Mouse (Mus musculus) midbrain, embryonic 13.5 days (tissue): ENCODE results near the gene Cryba4. TPM values are rescaled to one million over a fixed set of nuclear protein-coding genes. Genes with fewer than 3 reads are reported as not detected.
A peak's percentile ranks its signal among the peaks of the same experiment; 100 is the strongest.

ENCODE experiments used
- ATAC-seq: fragments of 200-750 bp; cut with Nextera tagmentation; 2 replicates; pipeline ENCODE4 v1.8.0; 2017; ENCODE audit warnings: mild to moderate bottlenecking, moderate TSS enrichment, moderate library complexity
- H3K27ac ChIP-seq: fragments of 300-500 bp; sonication (generic); 2 replicates; pipeline ENCODE4 v1.5.1; 2015; ENCODE audit warnings: inconsistent platforms, mild to moderate bottlenecking, moderate library complexity
- H3K27me3 ChIP-seq: fragments of 300-500 bp; sonication (generic); 2 replicates; pipeline ENCODE4 v1.6.1; 2015; ENCODE audit warnings: mild to moderate bottlenecking, inconsistent platforms
- H3K36me3 ChIP-seq: fragments of 300-500 bp; sonication (generic); 2 replicates; pipeline ENCODE4 v1.6.1; 2015; ENCODE audit warnings: mild to moderate bottlenecking, inconsistent platforms
- H3K4me1 ChIP-seq: fragments of 300-500 bp; sonication (generic); replicated peaks from 2 replicates; pipeline ENCODE4 v1.6.1; 2015; ENCODE audit warnings: inconsistent platforms
- H3K4me2 ChIP-seq: fragments of 300-500 bp; sonication (generic); replicated peaks from 2 replicates; pipeline ENCODE4 v1.6.1; 2015; ENCODE audit warnings: moderate library complexity, mild to moderate bottlenecking, inconsistent platforms
- H3K4me3 ChIP-seq: fragments of 300-500 bp; sonication (generic); replicated peaks from 2 replicates; pipeline ENCODE4 v1.5.1; 2015; ENCODE audit warnings: mild to moderate bottlenecking, inconsistent platforms
- H3K9ac ChIP-seq: fragments of 300-500 bp; sonication (generic); replicated peaks from 2 replicates; pipeline ENCODE4 v1.6.1; 2015; ENCODE audit warnings: mild to moderate bottlenecking, inconsistent platforms
- H3K9me3 ChIP-seq: fragments of 300-500 bp; sonication (generic); 2 replicates; pipeline ENCODE4 v1.6.1; 2016; ENCODE audit warnings: mild to moderate bottlenecking, inconsistent platforms
- WGBS: fragments of 180-500 bp; shearing (Covaris S2); methylation state at CpG from one replicate; pipeline ENCODE4 v1.1.7; 2015; 5-methylcytosine and 5-hydroxymethylcytosine counted together
- polyA plus RNA-seq: library from polyadenylated mRNA; unstranded; fragments of >200 nt; fragmentation: Nextera tagmentation; extraction: Ambion mirVana; gene quantifications from 2 replicates; pipeline ENCODE4 v1.2.1, GENCODE M21; 2015

Gene Cryba4
- polyA plus RNA-seq, 1 experiment from 2014 or later, result 1.7 TPM

GRCm38 (mm10) chr5:112283543-112284202, 31.4 kb upstream of the Cryba4 start:
- Histone ChIP-seq H3K4me1 (peaks cover 27% of the 10 kb centered on the region), H3K9ac (no peak overlapping the region), H3K27ac (no peak overlapping the region), H3K4me2 (no peak overlapping the region), H3K27me3 (no peaks in the 10 kb centered on the region), H3K9me3 (no peaks in the 10 kb centered on the region), H3K36me3 (no peaks in the 10 kb centered on the region), H3K4me3 (no peak overlapping the region)
- ATAC-seq, result no peak
- 80% methylated on average over 10 of the region's 10 CpGs for WGBS

DNA sequence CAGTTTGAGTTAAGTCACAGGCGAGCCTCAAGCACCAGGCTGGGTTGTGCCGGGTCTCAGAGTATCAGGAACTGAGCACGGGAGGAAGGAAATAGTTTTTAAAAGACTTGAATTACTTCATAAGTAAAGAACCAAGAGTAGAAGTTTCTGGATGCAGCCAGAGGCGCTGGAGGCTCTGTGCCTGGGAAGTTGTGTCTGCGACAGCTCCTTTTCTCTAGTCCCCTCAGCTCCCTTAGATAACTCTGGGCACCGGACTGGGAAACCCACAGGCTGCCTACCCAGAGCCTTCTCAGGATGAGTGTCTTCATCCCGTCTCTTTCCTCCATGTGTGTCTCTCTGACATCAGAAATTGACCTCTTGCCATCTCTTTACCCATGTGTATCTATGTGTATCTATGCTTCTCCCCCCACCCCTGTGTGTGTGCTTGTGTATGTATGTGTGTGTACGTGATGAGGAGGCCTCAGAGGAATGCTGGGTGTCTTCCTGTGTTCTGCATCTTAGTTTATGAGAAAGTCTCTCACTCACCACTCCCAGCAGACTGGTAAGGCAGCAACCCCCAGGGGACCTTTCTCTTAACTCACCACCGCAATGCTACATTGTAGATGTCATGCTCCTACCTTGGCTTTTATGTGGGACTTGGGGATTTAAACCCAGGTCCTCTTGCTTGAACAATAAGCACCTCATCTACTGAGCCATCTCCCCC, 30.6 kb upstream of the Cryba4 start:
- ATAC-seq, result no peak
- H3K27ac ChIP-seq, result no peak overlapping the region
- WGBS, result 79% methylated on average over 9 of the region's 9 CpGs
- H3K27me3 ChIP-seq, result no peaks in the 10 kb centered on the region
- H3K4me2 ChIP-seq, result no peak overlapping the region
- no peaks in the 10 kb centered on the region for H3K36me3 ChIP-seq
- no peaks in the 10 kb centered on the region for H3K9me3 ChIP-seq
- no peak overlapping the region for H3K4me3 ChIP-seq
- peaks cover 34% of the 10 kb centered on the region for H3K4me1 ChIP-seq
- no peak overlapping the region for H3K9ac ChIP-seq

- Histone ChIP-seq H3K36me3 (no peaks in the 10 kb centered on the region), H3K4me2 (no peak overlapping the region), H3K4me1 (peaks cover 40% of the 10 kb centered on the region), H3K9me3 (no peaks in the 10 kb centered on the region), H3K27me3 (no peaks in the 10 kb centered on the region), H3K9ac (no peak overlapping the region), H3K27ac (no peak overlapping the region), H3K4me3 (no peak overlapping the region)
- ATAC-seq, result no peak
- WGBS, result 72% methylated on average over 6 of the region's 6 CpGs
These were observed 29.9 kb upstream of the Cryba4 start for GRCm38 (mm10) chr5:112282123-112282779.

GRCm38 (mm10) chr5:112281676-112282075, 29.4 kb upstream of the Cryba4 start:
- WGBS, result 88% methylated on average over 4 of the region's 4 CpGs
- no peak overlapping the region for H3K4me2 ChIP-seq
- H3K4me3 ChIP-seq, result no peak overlapping the region
- no peak for ATAC-seq
- H3K27me3 ChIP-seq, result no peaks in the 10 kb centered on the region
- no peak overlapping the region for H3K27ac ChIP-seq
- H3K9me3 ChIP-seq, result no peaks in the 10 kb centered on the region
- H3K9ac ChIP-seq, result no peak overlapping the region
- no peaks in the 10 kb centered on the region for H3K36me3 ChIP-seq
- peaks cover 43% of the 10 kb centered on the region for H3K4me1 ChIP-seq

- Histone ChIP-seq H3K4me3 (no peak overlapping the region), H3K27ac (no peak overlapping the region), H3K9ac (no peak overlapping the region; the same call in 1 of the 2 replicates), H3K9me3 (no peaks in the 10 kb centered on the region), H3K27me3 (no peaks in the 10 kb centered on the region), H3K4me1 (peaks cover 43% of the 10 kb centered on the region), H3K4me2 (no peak overlapping the region), H3K36me3 (no peaks in the 10 kb centered on the region)
- no peak for ATAC-seq
- 63% methylated on average over 15 of the region's 15 CpGs for WGBS
These were observed 28.7 kb upstream of the Cryba4 start for GRCm38 (mm10) chr5:112280863-112281660.

GRCm38 (mm10) chr5:112280151-112280550, 27.8 kb upstream of the Cryba4 start:
- Histone ChIP-seq H3K27ac (no peak overlapping the region), H3K9me3 (no peaks in the 10 kb centered on the region), H3K4me3 (no peak overlapping the region), H3K27me3 (no peaks in the 10 kb centered on the region), H3K4me1 (peaks cover 49% of the 10 kb centered on the region), H3K4me2 (no peak overlapping the region), H3K36me3 (no peaks in the 10 kb centered on the region), H3K9ac (peak overlapping the region; percentile 33; the same call in 1 of the 2 replicates)
- WGBS, result 87% methylated on average over 7 of the region's 7 CpGs
- ATAC-seq, result no peak

GRCm38 (mm10) chr5:112279181-112280021, 27.1 kb upstream of the Cryba4 start:
- Histone ChIP-seq H3K36me3 (no peaks in the 10 kb centered on the region), H3K9me3 (no peaks in the 10 kb centered on the region), H3K4me3 (no peak overlapping the region), H3K27me3 (no peaks in the 10 kb centered on the region), H3K4me1 (peaks cover 49% of the 10 kb centered on the region), H3K4me2 (no peak overlapping the region), H3K9ac (0 out of 2 replicates have a peak overlapping the region, but pooled peaks have one; percentile 33), H3K27ac (no peak overlapping the region)
- ATAC-seq, result no peak
- 92% methylated on average over 17 of the region's 17 CpGs for WGBS

DNA sequence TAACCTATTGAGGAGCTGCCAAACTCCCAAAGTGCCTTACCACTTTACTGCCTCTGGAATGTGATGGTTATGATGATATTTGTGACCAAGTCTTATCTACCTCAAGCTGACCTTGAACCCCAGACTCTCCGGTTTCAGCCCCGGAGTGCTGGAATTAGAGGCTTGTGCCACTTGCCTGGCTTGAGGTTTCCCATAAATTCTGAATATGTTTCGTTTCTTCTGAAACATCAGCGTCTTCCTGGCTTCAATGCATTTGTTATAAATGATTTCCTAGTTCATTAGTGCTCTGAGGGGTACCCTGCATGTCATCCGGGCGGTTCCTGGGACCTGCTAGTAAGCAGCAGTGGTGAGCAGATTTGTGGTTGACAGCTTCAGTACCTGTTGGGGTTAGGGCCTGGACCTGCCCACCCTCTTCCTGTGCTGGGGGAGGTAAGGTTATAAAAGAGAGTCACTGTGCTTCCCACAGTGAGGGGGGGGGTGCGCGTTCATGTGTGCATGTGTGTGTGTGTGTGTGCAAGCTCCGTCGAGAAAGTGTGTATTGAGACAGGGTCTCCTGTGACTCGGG, 25.7 kb upstream of the Cryba4 start:
- H3K27me3 ChIP-seq, result no peaks in the 10 kb centered on the region
- no peaks in the 10 kb centered on the region for H3K36me3 ChIP-seq
- no peaks in the 10 kb centered on the region for H3K9me3 ChIP-seq
- no peak overlapping the region for H3K4me3 ChIP-seq
- H3K9ac ChIP-seq, result no peak overlapping the region
- peak overlapping the region; percentile 83 for H3K4me2 ChIP-seq
- peaks cover 49% of the 10 kb centered on the region for H3K4me1 ChIP-seq
- no peak for ATAC-seq
- 92% methylated on average over 11 of the region's 11 CpGs for WGBS
- H3K27ac ChIP-seq, result no peak overlapping the region

DNA sequence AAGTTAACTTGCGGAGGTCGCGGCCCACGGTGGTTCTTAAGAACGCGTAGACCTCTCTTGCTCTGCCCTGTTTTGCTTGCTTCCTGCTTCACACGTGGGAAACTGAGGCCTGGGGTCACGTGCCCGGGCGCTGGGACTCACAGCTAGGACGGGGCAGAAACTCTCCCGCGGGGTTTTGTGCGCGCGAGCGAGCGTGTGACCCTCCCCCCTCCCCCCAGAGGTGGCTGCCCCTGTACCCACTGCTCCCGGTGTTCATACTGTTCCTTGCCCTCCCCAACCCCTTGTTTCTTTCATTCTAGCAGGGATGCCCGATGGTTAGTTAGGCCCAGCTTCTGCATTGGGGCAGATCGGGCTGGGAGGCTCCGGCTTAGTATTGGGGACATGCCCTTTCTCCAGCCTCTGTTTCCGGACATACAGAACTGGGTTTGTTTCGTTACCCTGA, 24.6 kb upstream of the Cryba4 start:
- H3K4me3 ChIP-seq, result peak overlapping the region; percentile 57
- H3K9ac ChIP-seq, result peak overlapping the region; percentile 75
- no peaks in the 10 kb centered on the region for H3K36me3 ChIP-seq
- WGBS, result under 1% methylated on average over 24 of the region's 24 CpGs
- peaks cover 45% of the 10 kb centered on the region for H3K4me1 ChIP-seq
- H3K27me3 ChIP-seq, result no peaks in the 10 kb centered on the region
- H3K27ac ChIP-seq, result peak overlapping the region; percentile 48
- no peak; the same call in 1 of the 2 replicates for ATAC-seq
- H3K4me2 ChIP-seq, result peak overlapping the region; percentile 83
- no peaks in the 10 kb centered on the region for H3K9me3 ChIP-seq

DNA sequence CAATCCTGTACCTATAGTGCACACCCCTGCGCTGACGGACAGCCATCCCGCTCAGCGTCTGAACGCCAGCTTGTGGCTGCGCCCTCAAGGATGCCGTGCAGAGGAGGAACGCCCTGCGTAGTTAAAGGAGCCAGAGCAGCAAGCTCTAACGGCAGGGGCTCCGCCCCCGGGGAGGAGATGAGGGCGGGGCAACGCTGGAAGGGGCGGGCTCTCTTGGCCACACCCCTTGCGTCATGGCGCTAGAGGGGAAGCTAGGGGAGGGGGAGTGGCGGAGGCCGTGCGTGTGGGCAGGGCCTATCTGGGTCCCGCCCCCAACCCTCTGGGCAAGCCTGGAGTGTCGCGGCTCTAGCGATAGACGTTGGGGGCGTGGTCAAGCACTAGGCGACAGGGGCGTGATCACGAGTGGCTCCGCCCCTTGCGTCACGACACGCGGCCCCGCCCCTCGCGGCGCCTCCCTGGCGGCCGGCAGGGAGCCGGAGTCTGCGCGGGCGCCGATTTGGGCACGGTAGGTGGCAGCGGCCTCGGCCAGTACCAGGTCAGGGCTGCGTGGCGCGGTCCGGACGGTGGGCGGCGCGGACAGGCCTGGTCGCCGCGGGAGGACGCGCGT, 24.1 kb upstream of the Cryba4 start, which contains the start of gene Tpst2:
TSS of gene Tpst2 (plus strand) at position 425 of the 607 bp plus-strand sequence.
- WGBS, result under 1% methylated on average over 51 of the region's 62 CpGs
- H3K4me1 ChIP-seq, result peaks cover 48% of the 10 kb centered on the region

More for the DNA sequence above, 24.1 kb upstream of the Cryba4 start, which contains the start of gene Tpst2:
- ATAC-seq, result peak; percentile 96
- no peaks in the 10 kb centered on the region for H3K36me3 ChIP-seq
- peak within 1 kb of the TSS; percentile 83 for H3K4me2 ChIP-seq
- peak within 1 kb of the TSS; percentile 73 for H3K27ac ChIP-seq
- H3K9ac ChIP-seq, result peak within 1 kb of the TSS; percentile 75
- H3K9me3 ChIP-seq, result no peaks in the 10 kb centered on the region
- no peaks in the 10 kb centered on the region for H3K27me3 ChIP-seq
- peak within 1 kb of the TSS; percentile 57 for H3K4me3 ChIP-seq
